Mouse (Mus musculus): ENCODE results near the gene Cers5. TPM values are rescaled to one million over a fixed set of nuclear protein-coding genes. Genes with fewer than 3 reads are reported as not detected.
A peak's percentile ranks its signal among the peaks of the same experiment; 100 is the strongest.
"Not testable (repeated sequence)": the region's sequence is repeated elsewhere in the genome, so short reads cannot be mapped to it uniquely, and the experiment has no call there.

Cers5 gene
- polyA plus RNA-seq (2015; fragmentation: Nextera tagmentation; extraction: Ambion mirVana) = 73.3 and 74.4 TPM in 2 replicates

DNA sequence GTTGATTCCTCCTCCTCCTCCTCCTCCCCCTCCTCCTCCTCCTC lies at the start of gene Cers5:
Cers5 (minus strand) TSS at position 5 of the 44 bp plus-strand sequence.
- peak within 1 kb of the TSS; percentile 82 for H3K4me2 ChIP-seq (ENCODE audit: low read depth, low read length)
- not testable (repeated sequence) for H3K27me3 ChIP-seq (ENCODE audit: control insufficient read depth, insufficient read depth, low read depth, low read length); H3K9me3 ChIP-seq (ENCODE audit: control insufficient read depth, low read length); H3K36me3 ChIP-seq (ENCODE audit: control insufficient read depth, insufficient read depth, low read length); H3K4me1 ChIP-seq (replicated peaks; ENCODE audit: control insufficient read depth, insufficient read depth, low read length); ATAC-seq (ENCODE audit: low read depth)
- peak within 1 kb of the TSS; percentile 71 for H3K4me3 ChIP-seq (ENCODE audit: low read length)
- peak within 1 kb of the TSS; percentile 75 for H3K9ac ChIP-seq (ENCODE audit: low read length)
- peak within 1 kb of the TSS; percentile 87 for H3K27ac ChIP-seq (ENCODE audit: low read length)

DNA sequence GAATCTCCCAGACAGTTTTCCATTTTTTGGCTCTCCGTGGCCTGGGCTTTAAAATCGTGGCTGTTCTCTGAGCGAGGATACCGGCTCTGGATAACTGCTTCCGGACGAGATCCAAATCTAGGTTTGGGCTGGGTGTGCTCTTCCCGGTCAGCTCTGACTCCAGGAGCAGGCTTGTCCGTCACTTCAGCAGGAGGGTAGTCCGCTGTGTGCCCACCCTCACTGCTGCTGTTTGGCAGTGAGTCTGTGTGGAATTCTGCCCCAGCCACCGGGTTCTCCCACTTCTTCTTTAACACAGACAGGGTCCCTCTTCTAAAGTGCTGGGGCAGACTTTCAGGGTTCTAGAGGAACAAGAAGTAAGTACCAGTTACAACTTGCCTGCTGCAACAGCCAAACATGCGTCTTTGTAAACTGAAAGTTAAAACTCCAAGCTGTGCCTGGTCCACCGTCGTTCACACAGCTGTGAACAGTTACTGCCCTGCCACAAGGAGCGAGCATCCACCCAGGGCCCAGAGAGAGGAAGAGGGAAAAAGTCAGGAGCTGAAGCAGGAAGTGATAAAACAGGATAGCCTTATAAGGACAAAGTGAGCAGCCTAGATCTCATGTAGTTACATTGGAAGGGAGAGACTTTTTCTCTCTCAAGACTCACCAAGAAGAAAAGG lies 47.1 kb upstream of the Cers5 start:
- Histone ChIP-seq H3K36me3 (ENCODE audit: control insufficient read depth, insufficient read depth, low read length) (no peaks in the 10 kb centered on the region; the same call in 1 of the 2 replicates), H3K4me2 (ENCODE audit: low read depth, low read length) (peak overlapping the region; percentile 54), H3K9me3 (ENCODE audit: control insufficient read depth, low read length) (no peaks in the 10 kb centered on the region), H3K4me1 (replicated peaks; ENCODE audit: control insufficient read depth, insufficient read depth, low read length) (no peaks in the 10 kb centered on the region), H3K27me3 (ENCODE audit: control insufficient read depth, insufficient read depth, low read depth, low read length) (no peaks in the 10 kb centered on the region), H3K9ac (ENCODE audit: low read length) (peak overlapping the region; percentile 72), H3K4me3 (ENCODE audit: low read length) (peak overlapping the region; percentile 53), H3K27ac (ENCODE audit: low read length) (peak overlapping the region; percentile 93)
- 30% methylated on average over 14 of the region's 14 CpGs for WGBS
- peak; percentile 75 for ATAC-seq (ENCODE audit: low read depth)

DNA sequence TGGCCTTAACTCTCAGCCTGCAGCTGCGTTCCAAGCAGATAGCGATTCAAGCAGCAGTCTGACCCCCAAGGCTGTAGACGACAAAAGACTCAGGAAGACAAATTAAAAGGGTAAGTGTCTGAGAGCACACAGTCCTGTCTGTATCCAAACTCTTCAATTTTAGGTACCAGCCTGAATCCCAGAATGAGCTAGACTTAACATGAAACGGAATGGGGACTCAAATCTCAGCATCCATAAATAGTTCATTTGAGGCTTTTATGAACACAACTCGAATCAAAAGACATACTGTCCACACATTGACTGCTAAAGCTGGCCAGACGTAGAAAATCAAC lies 46.4 kb upstream of the Cers5 start:
- Histone ChIP-seq H3K36me3 (ENCODE audit: control insufficient read depth, insufficient read depth, low read length) (no peaks in the 10 kb centered on the region; the same call in 1 of the 2 replicates), H3K4me2 (ENCODE audit: low read depth, low read length) (peak overlapping the region; percentile 54), H3K27ac (ENCODE audit: low read length) (peak overlapping the region; percentile 93), H3K9me3 (ENCODE audit: control insufficient read depth, low read length) (no peaks in the 10 kb centered on the region), H3K9ac (ENCODE audit: low read length) (peak overlapping the region; percentile 72), H3K4me3 (ENCODE audit: low read length) (peak overlapping the region; percentile 53), H3K27me3 (ENCODE audit: control insufficient read depth, insufficient read depth, low read depth, low read length) (no peaks in the 10 kb centered on the region), H3K4me1 (replicated peaks; ENCODE audit: control insufficient read depth, insufficient read depth, low read length) (no peaks in the 10 kb centered on the region)
- WGBS = 30% methylated on average over 6 of the region's 6 CpGs
- ATAC-seq (ENCODE audit: low read depth) = no peak

DNA sequence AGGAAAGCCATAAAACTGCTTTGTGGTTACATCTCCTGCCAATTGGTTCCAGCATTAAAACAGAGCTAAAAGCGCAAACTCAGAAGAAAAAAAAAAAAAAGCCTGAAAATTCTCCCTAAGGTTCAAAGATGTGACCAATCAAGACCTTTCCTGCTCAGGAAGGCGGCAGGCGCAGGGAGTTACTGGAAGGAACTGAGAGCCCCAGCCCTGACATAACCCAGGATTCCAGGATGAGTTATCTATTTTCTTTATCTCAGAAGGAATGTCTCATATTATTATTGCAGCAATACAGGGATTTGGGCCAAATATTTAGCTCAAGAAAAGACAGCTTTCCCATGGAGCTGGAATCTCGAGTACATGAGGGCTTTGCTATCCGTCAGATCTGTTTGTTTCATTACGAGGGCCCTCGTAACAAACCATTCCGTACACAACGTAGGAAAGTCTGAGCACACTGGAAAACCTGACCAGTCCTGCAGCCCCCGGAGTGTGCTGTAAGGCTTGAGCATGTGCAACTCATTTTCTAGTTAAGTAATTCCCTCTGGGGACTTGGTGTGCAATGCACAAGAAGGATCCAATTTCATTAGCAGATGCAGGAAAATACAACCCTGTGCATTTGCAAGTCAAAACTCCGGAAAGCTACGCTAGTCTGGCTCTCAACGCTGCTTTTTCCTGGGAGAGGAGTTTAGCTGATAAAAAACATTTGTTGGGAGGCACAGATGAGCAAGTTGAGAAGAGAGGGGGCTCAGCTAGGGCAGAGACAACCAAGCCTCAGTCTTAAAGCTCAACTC lies 45.8 kb upstream of the Cers5 start:
- H3K4me2 ChIP-seq (ENCODE audit: low read depth, low read length) = peak overlapping the region; percentile 54
- 13% methylated on average over 13 of the region's 13 CpGs for WGBS
- H3K36me3 ChIP-seq (ENCODE audit: control insufficient read depth, insufficient read depth, low read length) = no peaks in the 10 kb centered on the region; the same call in 1 of the 2 replicates
- H3K4me3 ChIP-seq (ENCODE audit: low read length) = peak overlapping the region; percentile 53
- H3K9ac ChIP-seq (ENCODE audit: low read length) = peak overlapping the region; percentile 72
- ATAC-seq (ENCODE audit: low read depth) = peak; percentile 53
- H3K9me3 ChIP-seq (ENCODE audit: control insufficient read depth, low read length) = no peaks in the 10 kb centered on the region
- no peaks in the 10 kb centered on the region for H3K4me1 ChIP-seq (replicated peaks; ENCODE audit: control insufficient read depth, insufficient read depth, low read length)
- no peaks in the 10 kb centered on the region for H3K27me3 ChIP-seq (ENCODE audit: control insufficient read depth, insufficient read depth, low read depth, low read length)
- H3K27ac ChIP-seq (ENCODE audit: low read length) = peak overlapping the region; percentile 93

DNA sequence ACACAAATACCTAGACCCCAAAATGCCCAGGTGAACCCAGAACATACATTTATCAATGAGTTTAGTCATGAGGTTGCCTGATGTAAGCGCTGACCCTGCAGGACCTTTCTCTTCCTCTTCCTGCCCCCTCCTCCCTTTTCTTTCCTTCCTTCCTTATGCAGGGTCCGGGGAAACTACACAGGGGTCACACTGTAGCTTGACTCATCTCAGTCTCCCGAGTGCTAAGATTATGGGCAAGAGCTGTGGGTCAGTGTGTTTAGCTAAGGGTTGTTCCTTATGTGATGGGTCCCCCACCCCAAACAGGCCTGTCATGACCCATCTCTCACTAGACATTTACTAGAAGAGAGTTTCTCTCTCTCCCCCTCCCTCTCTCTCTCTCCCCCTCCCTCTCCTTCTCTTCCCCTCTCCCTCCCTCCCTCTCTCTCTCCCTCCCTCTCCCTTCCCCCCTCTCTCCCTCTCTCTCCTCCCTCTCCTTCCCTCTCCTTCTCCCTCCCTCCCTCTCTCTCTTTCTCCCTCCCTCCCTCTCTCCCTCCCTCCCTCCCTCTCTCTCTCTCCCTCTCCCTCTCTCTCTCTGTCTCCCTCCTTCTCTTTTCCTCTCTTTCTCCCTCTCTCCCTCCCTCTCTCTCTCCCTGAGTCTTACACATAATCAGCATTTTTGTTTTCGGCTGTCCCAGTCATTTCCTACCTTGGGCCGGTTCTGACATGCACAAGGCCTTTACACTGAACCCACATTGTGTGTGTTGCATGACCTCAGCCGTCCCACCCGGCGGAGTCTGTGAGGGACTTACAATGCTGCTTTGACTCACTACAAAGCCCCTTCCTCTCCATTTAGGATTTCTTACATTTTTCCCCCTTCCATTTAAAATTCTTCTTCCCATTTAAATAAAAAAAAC lies 44.9 kb upstream of the Cers5 start:
- WGBS = 29% methylated on average over 8 of the region's 8 CpGs
- H3K9me3 ChIP-seq (ENCODE audit: control insufficient read depth, low read length) = no peaks in the 10 kb centered on the region
- H3K4me2 ChIP-seq (ENCODE audit: low read depth, low read length) = peak overlapping the region; percentile 54
- peak overlapping the region; percentile 53 for H3K4me3 ChIP-seq (ENCODE audit: low read length)
- peak overlapping the region; percentile 58 for H3K9ac ChIP-seq (ENCODE audit: low read length)
- H3K4me1 ChIP-seq (replicated peaks; ENCODE audit: control insufficient read depth, insufficient read depth, low read length) = no peaks in the 10 kb centered on the region
- no peaks in the 10 kb centered on the region; the same call in 1 of the 2 replicates for H3K36me3 ChIP-seq (ENCODE audit: control insufficient read depth, insufficient read depth, low read length)
- H3K27ac ChIP-seq (ENCODE audit: low read length) = peak overlapping the region; percentile 93
- H3K27me3 ChIP-seq (ENCODE audit: control insufficient read depth, insufficient read depth, low read depth, low read length) = no peaks in the 10 kb centered on the region
- ATAC-seq (ENCODE audit: low read depth) = no peak; the same call in 1 of the 2 replicates

DNA sequence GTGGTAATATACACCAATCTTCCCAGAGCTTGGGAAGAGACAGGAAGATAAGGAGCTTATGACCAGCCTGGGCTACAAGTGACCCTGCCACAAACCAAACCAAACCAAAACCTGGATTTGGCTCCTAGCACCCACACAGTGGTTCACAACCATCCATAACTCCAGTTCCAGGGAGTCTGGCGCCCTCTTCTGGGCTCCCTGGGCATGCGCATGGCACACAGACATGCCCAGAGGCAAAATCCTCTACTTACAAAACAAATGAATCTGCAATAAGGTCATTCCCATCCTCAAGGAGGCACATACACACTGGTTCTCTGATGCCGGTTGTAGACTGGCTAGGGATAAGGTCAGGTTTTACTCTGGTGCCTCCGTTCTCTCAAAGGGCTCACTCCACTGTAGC lies 43.3 kb upstream of the Cers5 start:
- H3K36me3 ChIP-seq (ENCODE audit: control insufficient read depth, insufficient read depth, low read length) = no peaks in the 10 kb centered on the region; the same call in 1 of the 2 replicates
- no peak overlapping the region for H3K9ac ChIP-seq (ENCODE audit: low read length)
- 92% methylated on average over 4 of the region's 4 CpGs for WGBS
- no peaks in the 10 kb centered on the region for H3K4me1 ChIP-seq (replicated peaks; ENCODE audit: control insufficient read depth, insufficient read depth, low read length)
- no peaks in the 10 kb centered on the region for H3K9me3 ChIP-seq (ENCODE audit: control insufficient read depth, low read length)
- H3K27me3 ChIP-seq (ENCODE audit: control insufficient read depth, insufficient read depth, low read depth, low read length) = no peaks in the 10 kb centered on the region
- H3K4me2 ChIP-seq (ENCODE audit: low read depth, low read length) = no peak overlapping the region
- no peak overlapping the region for H3K4me3 ChIP-seq (ENCODE audit: low read length)
- no peak overlapping the region for H3K27ac ChIP-seq (ENCODE audit: low read length)
- no peak for ATAC-seq (ENCODE audit: low read depth)

DNA sequence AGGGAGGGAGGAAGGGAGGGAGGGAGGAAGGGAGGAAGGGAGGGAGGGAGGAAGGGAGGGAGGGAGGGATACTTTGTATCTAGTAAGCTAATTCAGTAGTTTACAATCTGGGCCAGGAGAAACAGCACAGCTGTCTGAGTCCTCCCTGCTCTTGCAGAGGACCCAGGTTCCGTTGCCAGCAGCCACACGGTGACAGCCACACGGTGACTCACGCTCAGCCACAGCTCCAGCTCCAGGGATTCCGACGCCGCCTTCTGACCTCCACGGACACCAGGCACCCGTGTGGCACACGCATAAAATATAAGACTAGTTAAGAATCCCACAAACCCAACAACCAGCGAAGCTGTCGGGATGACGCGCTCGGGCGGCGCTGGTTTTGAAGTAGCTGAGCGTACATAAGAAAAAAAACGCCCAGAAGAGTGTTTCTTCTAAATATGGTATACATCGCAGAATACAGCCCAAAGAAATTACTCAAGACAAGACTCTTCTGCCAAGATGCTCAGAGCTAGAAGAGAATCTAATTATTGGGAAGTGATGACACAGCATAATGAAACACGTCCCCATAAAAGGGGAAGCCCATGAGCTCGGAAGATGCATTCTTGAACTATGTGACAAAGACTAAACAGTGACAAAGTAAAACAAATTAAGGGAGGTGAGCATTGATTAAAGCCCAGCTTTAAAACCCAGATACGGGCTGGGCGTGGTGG lies 42.0 kb upstream of the Cers5 start:
- Histone ChIP-seq H3K4me1 (replicated peaks; ENCODE audit: control insufficient read depth, insufficient read depth, low read length) (no peaks in the 10 kb centered on the region), H3K27me3 (ENCODE audit: control insufficient read depth, insufficient read depth, low read depth, low read length) (no peaks in the 10 kb centered on the region), H3K9me3 (ENCODE audit: control insufficient read depth, low read length) (no peaks in the 10 kb centered on the region), H3K9ac (ENCODE audit: low read length) (no peak overlapping the region), H3K36me3 (ENCODE audit: control insufficient read depth, insufficient read depth, low read length) (no peaks in the 10 kb centered on the region; the same call in 1 of the 2 replicates), H3K27ac (ENCODE audit: low read length) (peak overlapping the region; percentile 61), H3K4me3 (ENCODE audit: low read length) (no peak overlapping the region), H3K4me2 (ENCODE audit: low read depth, low read length) (no peak overlapping the region)
- peak; percentile 68 for ATAC-seq (ENCODE audit: low read depth)
- WGBS = 68% methylated on average over 24 of the region's 24 CpGs

DNA sequence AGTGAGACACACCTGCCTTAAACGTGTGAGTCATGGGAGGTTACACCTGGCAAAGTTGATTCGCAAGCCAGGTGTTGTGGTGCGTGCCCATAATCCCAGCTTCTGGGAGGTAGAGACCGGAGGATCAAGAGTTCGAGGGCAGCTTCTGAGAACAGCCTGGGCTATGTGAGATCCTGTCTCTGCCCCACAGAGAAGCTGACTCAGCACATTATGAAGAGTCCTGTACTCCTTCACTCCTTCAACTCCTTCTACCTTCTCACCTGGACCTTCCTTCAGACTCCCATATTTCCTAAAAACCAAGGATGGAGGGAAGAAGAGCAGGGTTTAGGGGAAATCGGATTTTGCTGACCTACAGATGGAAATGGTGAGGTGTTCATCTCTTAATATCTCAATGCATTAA lies 41.0 kb upstream of the Cers5 start:
- no peak for ATAC-seq (ENCODE audit: low read depth)
- Histone ChIP-seq H3K27ac (ENCODE audit: low read length) (no peak overlapping the region), H3K36me3 (ENCODE audit: control insufficient read depth, insufficient read depth, low read length) (no peaks in the 10 kb centered on the region; the same call in 1 of the 2 replicates), H3K4me1 (replicated peaks; ENCODE audit: control insufficient read depth, insufficient read depth, low read length) (no peaks in the 10 kb centered on the region), H3K9ac (ENCODE audit: low read length) (no peak overlapping the region), H3K27me3 (ENCODE audit: control insufficient read depth, insufficient read depth, low read depth, low read length) (no peaks in the 10 kb centered on the region), H3K4me3 (ENCODE audit: low read length) (no peak overlapping the region), H3K4me2 (ENCODE audit: low read depth, low read length) (no peak overlapping the region), H3K9me3 (ENCODE audit: control insufficient read depth, low read length) (no peaks in the 10 kb centered on the region)
- WGBS = 93% methylated on average over 6 of the region's 6 CpGs

DNA sequence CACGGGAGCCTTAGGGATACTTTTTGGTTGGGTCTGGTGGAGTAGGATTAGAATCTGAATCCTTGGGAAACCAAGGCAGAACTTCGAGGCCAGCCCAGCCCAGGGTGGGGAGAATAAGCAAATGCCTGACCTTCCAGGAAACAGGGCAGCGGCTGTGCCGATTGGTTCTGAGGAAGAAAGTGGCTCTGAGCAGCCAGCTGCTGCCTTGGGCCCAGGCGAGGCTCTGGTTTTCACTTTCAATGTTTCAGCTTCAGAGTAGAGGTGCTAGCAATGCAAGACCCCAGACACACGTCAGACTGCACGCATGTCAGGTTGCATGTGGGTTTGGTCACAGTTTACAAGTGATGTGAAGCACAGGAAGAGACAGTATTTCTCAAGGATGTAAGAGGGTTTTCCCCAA lies 39.4 kb upstream of the Cers5 start:
- ATAC-seq (ENCODE audit: low read depth) = no peak
- WGBS = 50% methylated on average over 7 of the region's 7 CpGs
- H3K27ac ChIP-seq (ENCODE audit: low read length) = no peak overlapping the region

More for the DNA sequence above, 39.4 kb upstream of the Cers5 start:
- no peaks in the 10 kb centered on the region for H3K4me1 ChIP-seq (replicated peaks; ENCODE audit: control insufficient read depth, insufficient read depth, low read length)
- H3K4me3 ChIP-seq (ENCODE audit: low read length) = no peak overlapping the region
- no peaks in the 10 kb centered on the region; the same call in 1 of the 2 replicates for H3K36me3 ChIP-seq (ENCODE audit: control insufficient read depth, insufficient read depth, low read length)
- no peak overlapping the region for H3K9ac ChIP-seq (ENCODE audit: low read length)
- H3K4me2 ChIP-seq (ENCODE audit: low read depth, low read length) = no peak overlapping the region
- no peaks in the 10 kb centered on the region for H3K27me3 ChIP-seq (ENCODE audit: control insufficient read depth, insufficient read depth, low read depth, low read length)
- H3K9me3 ChIP-seq (ENCODE audit: control insufficient read depth, low read length) = no peaks in the 10 kb centered on the region
